Mouse (Mus musculus): ENCODE results near the gene Ppp1r10. TPM values are rescaled to one million over a fixed set of nuclear protein-coding genes. Genes with fewer than 3 reads are reported as not detected.

Ppp1r10 gene
- total RNA-seq (2021), result 10 to 100 TPM; 62.1 to 68.3 TPM
- long read RNA-seq, experiment 1, full-length matches to known transcripts, result 6 of 34 reads
- long read RNA-seq, experiment 1, partial matches to known transcripts, result 24 of 34 reads
- long read RNA-seq, experiment 1, other reads (novel, unspliced or antisense), result 4 of 34 reads
- long read RNA-seq, experiment 2, full-length matches to known transcripts, result 4 of 26 reads
- long read RNA-seq, experiment 2, partial matches to known transcripts, result 13 of 26 reads
- long read RNA-seq, experiment 2, other reads (novel, unspliced or antisense), result 9 of 26 reads

DNA sequence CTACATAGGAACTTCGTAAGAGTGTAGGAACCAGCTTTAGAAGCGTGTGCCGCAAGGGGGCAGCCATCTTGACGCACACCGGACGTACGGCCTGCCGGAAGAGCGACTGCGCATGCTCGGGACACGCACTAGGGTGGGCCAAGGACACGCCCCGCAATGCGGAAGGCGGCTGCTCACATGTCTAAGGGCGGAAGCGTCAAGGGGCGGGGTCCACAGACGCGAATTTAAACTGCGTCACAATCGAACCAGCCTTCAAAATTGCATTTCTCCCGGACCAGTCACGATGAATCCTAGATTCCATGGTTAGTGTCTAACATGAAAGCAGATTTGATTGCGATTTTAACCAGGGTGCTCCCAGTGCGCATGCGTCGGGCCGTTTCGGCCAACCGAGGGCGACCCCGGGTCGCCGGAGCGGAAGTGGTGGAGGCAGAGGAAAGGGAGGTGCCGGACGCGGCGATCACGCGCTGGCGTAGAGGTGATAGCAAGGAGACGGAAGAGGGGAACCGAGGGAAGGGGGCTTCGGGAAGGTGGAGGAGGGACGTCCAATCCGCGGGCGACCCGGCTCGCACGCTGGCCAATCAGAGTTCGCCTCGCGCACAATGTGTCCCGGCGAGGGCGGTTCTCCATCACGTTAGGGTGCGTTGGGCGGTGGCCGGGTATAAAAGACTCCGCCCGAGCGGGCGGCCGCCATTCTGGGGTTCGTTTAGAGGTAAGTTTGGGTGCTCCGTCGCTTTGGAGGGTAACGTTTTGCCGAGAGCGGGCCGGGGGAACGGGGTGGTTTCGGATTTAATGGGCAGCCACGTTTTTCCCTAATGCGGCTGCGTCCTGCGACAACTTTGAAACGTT, at the start of gene Ppp1r10, which contains the start of gene Mrps18b:
Ppp1r10 (plus strand) TSS at position 138 of the 846 bp plus-strand sequence.
Mrps18b (minus strand) TSS at position 93 of the 846 bp plus-strand sequence.
- DNase-seq (ENCODE audit: low spot score in 2 of 2), result peak; percentile 100
- intact Hi-C loops (cut with DNase I), result loop anchor here (2.0 kb wide), 1 partner anchor 80 kb away; no protein-coding TSS in a partner anchor

DNA sequence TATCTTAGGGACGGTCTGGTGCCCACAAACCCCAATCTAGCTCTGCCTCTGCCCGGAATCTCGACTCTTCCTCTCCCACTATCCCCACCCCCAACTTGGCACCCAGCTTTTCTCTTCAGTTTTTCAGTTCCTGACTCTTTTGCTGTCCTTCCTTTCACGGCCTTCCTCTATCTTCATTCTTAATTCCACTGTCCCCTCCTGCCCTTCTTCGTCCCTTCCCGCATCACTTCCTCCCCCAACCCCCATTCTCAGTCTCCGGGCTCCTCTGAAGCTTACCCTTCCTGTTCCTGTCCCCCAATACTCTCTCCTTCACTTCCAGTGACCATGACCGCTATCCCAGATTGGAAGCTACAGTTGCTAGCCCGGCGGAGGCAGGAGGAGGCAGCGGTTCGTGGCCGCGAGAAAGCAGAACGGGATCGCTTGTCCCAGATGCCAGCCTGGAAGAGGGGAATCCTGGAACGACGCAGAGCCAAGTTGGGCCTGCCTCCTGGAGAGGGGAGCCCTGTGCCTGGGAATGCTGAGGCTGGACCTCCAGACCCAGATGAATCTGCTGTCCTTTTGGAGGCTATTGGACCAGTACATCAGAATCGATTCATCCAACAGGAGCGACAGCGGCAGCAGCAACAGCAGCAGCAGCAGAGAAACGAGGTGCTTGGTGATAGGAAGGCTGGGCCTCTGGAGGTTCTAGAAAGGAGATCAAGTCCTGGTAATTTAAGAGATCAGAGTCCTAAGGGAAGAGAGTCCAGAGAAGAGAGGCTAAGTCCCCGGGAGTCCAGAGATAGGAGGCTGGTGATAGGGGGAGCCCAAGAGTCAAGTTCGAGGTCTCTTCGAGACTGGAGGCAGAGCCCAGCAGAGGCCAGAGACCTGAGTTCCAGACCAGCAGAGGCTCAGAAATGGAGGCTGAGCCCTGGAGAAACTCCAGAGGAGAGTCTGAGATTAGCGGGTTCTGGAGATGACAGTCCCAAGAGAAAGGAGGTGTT, 49.0 kb upstream of the Ppp1r10 start:
- intact Hi-C loops (cut with DNase I), result loop anchor here (2.0 kb wide), 1 partner anchor 30 kb away; no protein-coding TSS in a partner anchor
- no peak for DNase-seq (ENCODE audit: low spot score in 2 of 2)

GRCm38 (mm10) chr17:35868165-35868820, 47.9 kb upstream of the Ppp1r10 start:
- intact Hi-C loops (cut with DNase I), result no loop called here
- DNase-seq (ENCODE audit: low spot score in 2 of 2), result no peak

DNA sequence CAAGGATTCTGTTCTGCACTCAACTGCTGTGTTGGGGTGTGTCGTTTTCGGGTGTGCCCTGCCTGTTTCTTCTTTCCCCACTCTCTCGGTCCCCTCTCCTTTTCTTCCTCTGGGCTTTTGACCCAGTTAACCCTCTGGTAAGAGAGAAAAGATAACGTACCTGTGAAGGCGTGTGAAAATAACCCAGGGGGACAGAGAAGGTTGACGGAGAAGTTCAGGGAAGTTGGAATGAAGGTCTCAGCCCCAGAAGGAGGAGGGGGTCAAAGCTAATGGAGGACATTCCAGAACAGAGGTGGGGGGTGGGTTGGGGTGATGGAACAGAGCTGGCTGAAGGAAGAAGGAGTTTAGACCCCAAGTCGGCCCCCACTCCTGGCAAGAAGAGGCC, 47.3 kb upstream of the Ppp1r10 start:
- no peak for DNase-seq (ENCODE audit: low spot score in 2 of 2)
- intact Hi-C loops (cut with DNase I), result no loop called here

DNA sequence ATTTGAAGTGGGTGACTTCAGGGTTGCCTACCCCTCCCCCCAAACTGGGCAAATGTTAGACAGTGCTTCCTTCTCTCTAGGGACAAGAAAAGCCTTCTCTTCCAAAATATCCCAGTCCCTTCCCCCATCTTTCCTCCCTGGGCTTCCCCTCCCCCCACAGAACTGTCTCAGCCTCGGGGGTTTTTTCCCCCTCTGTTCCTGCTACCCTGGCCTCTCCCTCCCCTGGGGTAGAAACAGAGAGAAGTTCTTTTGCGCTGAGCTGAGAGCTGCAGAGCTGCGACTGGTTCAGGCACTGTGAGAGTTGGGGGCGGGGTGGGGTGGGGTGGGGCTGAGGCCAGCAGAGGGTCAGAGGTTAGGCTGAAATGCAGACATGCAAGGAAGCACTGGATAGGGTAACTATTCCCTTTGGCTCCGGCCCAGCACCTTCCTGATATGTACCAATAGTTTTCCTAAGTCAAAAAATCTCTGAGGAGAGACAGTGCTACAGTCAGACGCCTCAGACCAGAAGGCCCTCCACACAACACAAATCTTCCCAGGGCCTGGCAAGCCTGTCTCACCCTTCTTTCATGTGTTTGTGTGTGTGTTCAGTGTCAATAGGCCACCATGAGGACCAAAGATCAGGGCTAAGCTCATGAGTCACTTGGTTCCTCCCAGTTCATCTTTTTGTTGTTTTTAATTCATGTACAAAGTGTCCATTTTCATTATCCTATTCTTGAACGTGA, 46.7 kb upstream of the Ppp1r10 start:
- DNase-seq (ENCODE audit: low spot score in 2 of 2), result peak in 1 of 2 experiments; percentile 19
- intact Hi-C loops (cut with DNase I), result loop anchor here (5.0 kb wide), 1 partner anchor 132 kb away; no protein-coding TSS in a partner anchor

DNA sequence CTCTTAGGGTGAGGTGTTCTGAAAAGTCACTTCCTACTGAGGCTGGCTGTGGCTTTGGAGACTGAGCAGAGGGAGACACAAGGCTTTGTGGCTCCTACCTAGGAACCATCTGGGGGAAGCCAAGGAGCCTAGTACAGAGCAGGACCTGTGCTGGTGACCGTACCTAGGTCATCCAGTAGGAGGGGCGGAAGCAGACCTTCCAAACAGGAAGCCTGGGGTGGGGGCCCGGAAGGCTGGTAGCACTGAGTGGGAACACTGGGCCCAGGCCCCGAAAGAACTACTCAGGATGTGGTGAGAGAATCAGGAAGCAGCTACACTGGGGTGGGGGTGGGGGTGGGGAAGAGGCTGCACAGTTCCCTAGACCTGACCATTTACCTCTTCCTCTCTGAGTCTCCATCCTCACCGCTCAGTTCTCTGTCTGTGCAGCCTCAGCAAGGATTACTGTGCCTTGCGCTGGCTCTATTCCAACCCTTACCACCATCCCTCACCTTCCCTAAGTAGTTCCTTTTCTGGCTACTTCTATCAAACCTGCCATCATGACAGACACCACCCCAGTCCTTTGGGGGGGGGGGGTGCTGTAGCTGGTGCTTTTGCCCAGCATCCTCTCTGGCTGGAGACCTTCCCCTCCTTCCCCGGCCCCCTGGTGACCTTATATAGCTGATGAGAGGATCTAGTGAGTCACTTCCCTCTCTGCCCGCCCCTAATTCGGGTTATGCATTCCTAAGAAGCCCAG, 45.9 kb upstream of the Ppp1r10 start:
- intact Hi-C loops (cut with DNase I), result loop anchor here (5.0 kb wide), 1 partner anchor 133 kb away; no protein-coding TSS in a partner anchor
- peak; percentile 45 to 57 for DNase-seq (ENCODE audit: low spot score in 2 of 2)

GRCm38 (mm10) chr17:35870884-35871696, 45.1 kb upstream of the Ppp1r10 start:
- intact Hi-C loops (cut with DNase I), result loop anchor here (5.0 kb wide), 1 partner anchor 134 kb away; no protein-coding TSS in a partner anchor
- DNase-seq (ENCODE audit: low spot score in 2 of 2), result peak in 1 of 2 experiments; percentile 24

DNA sequence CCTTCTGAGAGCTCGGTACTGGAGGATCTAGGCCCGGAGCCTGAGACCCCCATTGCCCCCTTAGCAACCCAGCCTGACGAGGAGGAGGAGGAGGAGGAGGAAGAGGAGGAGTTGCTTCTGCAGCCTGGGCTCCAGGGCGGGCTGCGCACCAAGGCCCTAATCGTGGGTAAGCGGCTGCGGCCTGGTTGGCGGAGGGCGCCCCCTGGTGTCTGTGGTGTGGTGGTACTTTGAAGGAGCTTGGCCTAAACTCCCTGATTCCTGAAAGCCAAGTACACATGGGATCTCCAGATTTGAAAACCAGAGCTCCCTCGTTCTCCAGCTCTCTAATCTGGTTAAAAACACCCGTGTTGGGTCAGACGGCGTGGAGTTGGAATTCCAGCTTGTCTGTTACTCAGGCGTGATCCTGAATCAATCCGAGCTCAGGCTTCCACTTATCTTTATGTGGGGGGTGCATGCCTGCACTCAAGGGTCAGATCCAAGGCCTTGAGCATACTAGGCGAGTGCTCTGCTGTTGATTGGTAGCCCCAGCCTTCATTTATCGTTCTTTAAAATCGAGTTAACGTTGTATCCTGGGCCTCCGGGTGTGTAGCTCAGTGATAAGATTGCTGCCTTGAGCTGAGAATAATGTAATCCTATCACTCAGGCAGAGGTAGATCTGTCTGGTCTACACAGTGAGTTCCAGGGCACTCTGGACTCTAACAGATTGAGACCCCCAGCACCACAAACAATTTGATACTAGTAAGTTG, 42.3 kb upstream of the Ppp1r10 start:
- peak; percentile 81 to 82 for DNase-seq (ENCODE audit: low spot score in 2 of 2)
- intact Hi-C loops (cut with DNase I), result loop anchor here (5.0 kb wide), 1 partner anchor 137 kb away; no protein-coding TSS in a partner anchor

- intact Hi-C loops (cut with DNase I), result loop anchor here (5.0 kb wide), 1 partner anchor 137 kb away; no protein-coding TSS in a partner anchor
- peak; percentile 44 to 63 for DNase-seq (ENCODE audit: low spot score in 2 of 2)
These were observed 41.5 kb upstream of the Ppp1r10 start for GRCm38 (mm10) chr17:35874721-35875120.

DNA sequence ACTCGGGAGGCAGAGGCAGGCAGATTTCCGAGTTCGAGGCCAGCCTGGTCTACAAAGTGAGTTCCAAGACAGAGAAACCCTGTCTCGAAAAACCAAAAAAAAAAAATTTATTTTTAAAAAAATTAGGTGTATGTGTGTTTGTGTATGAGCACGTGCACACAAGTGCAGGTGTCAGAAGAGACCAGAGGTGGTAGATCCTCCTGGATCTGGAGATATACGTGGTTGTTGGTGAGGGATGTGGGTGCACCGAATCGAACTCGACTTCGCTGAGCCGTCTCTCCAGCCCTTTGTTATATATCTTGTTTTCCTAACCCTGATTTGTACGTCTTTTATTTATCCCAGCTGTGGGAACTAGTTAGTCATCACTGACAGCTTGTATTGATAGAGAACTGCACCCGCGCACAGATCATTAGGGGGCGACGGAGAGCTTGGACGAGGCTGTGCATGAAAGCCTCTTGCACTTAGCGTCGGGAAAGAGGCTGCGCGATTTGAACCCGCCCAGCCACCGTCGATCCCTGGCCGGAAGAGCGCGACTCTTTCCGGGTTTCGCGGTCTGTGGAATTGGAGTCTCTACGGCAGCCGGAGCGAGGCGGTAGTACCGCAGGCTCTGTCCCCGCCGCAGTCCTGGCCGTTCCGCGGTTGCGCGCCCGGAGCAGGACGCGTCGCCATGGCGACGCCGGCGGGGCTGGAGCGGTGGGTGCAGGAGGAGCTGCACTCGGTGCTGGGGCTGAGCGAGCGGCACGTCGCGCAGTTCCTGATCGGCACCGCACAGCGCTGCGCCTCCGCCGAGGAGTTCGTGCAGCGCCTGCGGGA, 36.8 kb upstream of the Ppp1r10 start, which contains the start of gene Dhx16:
Dhx16 (plus strand) TSS at position 575 of the 813 bp plus-strand sequence.
- intact Hi-C loops (cut with DNase I), result no loop called here
- peak; percentile 96 for DNase-seq (ENCODE audit: low spot score in 2 of 2)

DNA sequence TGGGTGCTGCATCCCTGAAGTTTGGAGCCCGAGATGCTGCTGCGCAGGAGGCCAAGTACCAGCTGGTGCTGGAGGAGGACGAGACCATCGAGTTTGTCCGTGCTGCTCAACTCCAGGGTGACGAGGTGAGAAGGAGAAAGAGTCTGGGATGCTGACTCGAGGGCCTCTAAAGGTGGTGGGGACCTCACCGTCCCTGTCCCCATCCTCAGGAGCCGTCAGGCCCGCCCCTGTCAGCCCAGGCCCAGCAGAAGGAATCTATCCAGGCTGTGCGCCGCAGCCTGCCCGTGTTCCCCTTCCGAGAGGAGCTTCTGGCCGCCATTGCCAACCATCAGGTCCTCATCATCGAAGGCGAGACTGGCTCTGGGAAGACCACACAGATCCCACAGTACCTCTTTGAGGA, 33.3 kb upstream of the Ppp1r10 start:
- no peak for DNase-seq (ENCODE audit: low spot score in 2 of 2)
- intact Hi-C loops (cut with DNase I), result no loop called here

DNA sequence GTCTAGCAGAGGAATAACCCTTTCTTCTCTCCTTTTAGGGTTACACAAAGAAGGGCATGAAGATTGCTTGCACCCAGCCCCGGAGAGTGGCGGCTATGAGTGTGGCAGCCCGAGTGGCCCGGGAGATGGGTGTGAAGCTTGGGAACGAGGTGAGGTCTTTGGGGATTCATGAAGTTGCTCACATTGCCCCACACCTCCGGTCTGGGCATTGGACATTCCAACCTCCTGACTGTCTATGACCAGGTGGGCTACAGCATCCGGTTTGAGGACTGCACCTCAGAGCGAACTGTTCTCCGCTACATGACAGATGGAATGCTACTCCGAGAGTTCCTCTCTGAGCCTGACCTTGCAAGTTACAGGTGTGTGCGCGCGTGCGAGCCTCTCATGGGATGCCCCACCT, 32.5 kb upstream of the Ppp1r10 start:
- DNase-seq (ENCODE audit: low spot score in 2 of 2), result no peak
- intact Hi-C loops (cut with DNase I), result no loop called here

DNA sequence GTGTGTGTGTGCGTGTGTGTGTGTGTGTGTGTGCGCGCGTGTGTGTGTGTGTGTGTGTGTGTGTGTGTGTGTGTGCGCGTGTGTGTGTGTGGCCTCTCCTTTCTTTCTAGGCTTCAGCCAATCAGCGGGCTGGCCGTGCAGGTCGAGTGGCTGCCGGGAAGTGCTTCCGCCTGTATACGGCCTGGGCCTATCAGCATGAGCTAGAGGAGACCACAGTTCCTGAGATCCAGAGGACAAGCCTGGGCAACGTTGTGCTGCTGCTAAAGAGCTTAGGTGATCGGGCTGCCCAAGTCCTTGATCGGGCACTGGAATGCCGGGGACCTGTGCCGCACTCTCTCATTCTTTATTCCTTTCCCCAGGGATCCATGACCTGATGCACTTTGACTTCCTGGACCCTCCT, 28.5 kb upstream of the Ppp1r10 start:
- DNase-seq (ENCODE audit: low spot score in 2 of 2), result no peak
- intact Hi-C loops (cut with DNase I), result no loop called here

GRCm38 (mm10) chr17:35896781-35897643, 19.2 kb upstream of the Ppp1r10 start, which contains the start of gene 2310061I04Rik:
2310061I04Rik (minus strand) TSS chr17:35897431.
- intact Hi-C loops (cut with DNase I), result no loop called here
- DNase-seq (ENCODE audit: low spot score in 2 of 2), result peak; percentile 92 to 95

Measured in left cerebral cortex, postnatal 14 days (tissue).